Mouse (Mus musculus): Measurements from ENCODE around the gene Gm38392. TPM values are rescaled to one million over a fixed set of nuclear protein-coding genes. Genes with fewer than 3 reads are reported as not detected.
"Not testable (repeated sequence)": the region's sequence is repeated elsewhere in the genome, so short reads cannot be mapped to it uniquely, and the experiment has no call there.

Gm38392 gene
- polyA plus RNA-seq, 1 experiment from 2014 or later = not detected

DNA sequence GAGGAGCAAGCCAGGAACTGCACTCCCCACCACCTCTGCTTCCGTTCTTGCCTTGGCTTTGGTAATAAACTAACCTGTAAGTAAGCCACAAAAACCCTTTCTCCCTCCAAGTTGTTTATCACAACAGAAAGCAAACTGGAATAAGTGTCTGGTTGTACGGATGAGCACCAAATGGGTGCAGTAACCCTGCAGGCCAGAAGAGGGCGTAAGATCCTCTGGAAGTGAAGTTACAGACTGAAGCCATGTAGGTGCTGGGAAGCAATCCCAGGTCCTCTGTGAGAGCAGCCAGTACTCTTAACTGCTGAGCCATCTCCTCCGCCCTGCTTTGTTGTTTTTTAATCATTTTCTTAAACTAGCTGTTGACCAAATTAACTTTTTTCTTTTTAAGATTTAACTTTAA lies 13.0 kb downstream of the Gm38392 start:
- WGBS = 96% methylated on average over 4 of the region's 4 CpGs

DNA sequence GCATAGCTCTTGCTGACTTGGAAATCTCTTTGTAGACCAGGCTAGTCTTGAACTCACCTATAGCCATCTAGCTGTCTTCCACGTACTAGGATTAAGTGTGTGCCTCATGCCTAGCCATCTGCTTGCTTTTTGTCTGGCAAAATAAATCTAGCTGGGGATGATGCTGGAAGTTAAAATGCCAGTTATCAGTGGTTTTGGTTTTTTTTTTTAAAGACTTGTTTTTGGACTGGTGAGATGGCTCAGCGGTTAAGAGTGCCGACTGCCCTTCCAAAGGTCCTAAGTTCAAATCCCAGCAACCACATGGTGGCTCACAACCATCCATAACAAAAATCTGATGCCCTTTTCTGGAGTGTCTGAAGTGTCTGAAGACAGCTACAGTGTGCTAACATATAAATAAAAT lies 15.2 kb downstream of the Gm38392 start:
- Histone ChIP-seq H3K4me3 (no peak overlapping the region), H3K9ac (no peak overlapping the region), H3K36me3 (no peaks in the 10 kb centered on the region), H3K27me3 (no peaks in the 10 kb centered on the region), H3K9me3 (no peaks in the 10 kb centered on the region), H3K27ac (replicated peaks) (no peak overlapping the region), H3K4me2 (no peak overlapping the region), H3K4me1 (replicated peaks) (no peaks in the 10 kb centered on the region)
- ATAC-seq (ENCODE audit: low FRiP score, low read depth) = no peak
- WGBS = 95% methylated on average over 3 of the region's 3 CpGs

More for the DNA sequence above, 13.0 kb downstream of the Gm38392 start:
- Histone ChIP-seq H3K4me2 (no peak overlapping the region), H3K4me3 (no peak overlapping the region), H3K27me3 (no peaks in the 10 kb centered on the region), H3K9ac (no peak overlapping the region), H3K4me1 (replicated peaks) (no peaks in the 10 kb centered on the region), H3K9me3 (no peaks in the 10 kb centered on the region), H3K36me3 (no peaks in the 10 kb centered on the region), H3K27ac (replicated peaks) (no peak overlapping the region)
- ATAC-seq (ENCODE audit: low FRiP score, low read depth) = no peak

GRCm38 (mm10) chr3:88271298-88271697 lies 15.7 kb downstream of the Gm38392 start:
- H3K4me2 ChIP-seq; ATAC-seq (ENCODE audit: low FRiP score, low read depth); H3K4me3 ChIP-seq; H3K4me1 ChIP-seq (replicated peaks); H3K9ac ChIP-seq; H3K27ac ChIP-seq (replicated peaks); H3K36me3 ChIP-seq; H3K9me3 ChIP-seq; H3K27me3 ChIP-seq: not testable (repeated sequence)
- 93% methylated on average over 2 of the region's 2 CpGs for WGBS

GRCm38 (mm10) chr3:88268991-88269390 lies 18.0 kb downstream of the Gm38392 start:
- no peak for ATAC-seq (ENCODE audit: low FRiP score, low read depth)
- H3K9ac ChIP-seq = no peak overlapping the region
- H3K36me3 ChIP-seq = no peaks in the 10 kb centered on the region
- H3K27ac ChIP-seq (replicated peaks) = no peak overlapping the region
- 88% methylated on average over 5 of the region's 5 CpGs for WGBS
- no peaks in the 10 kb centered on the region for H3K27me3 ChIP-seq
- H3K9me3 ChIP-seq = no peaks in the 10 kb centered on the region
- H3K4me2 ChIP-seq = no peak overlapping the region
- no peaks in the 10 kb centered on the region for H3K4me1 ChIP-seq (replicated peaks)
- H3K4me3 ChIP-seq = no peak overlapping the region

- H3K27ac ChIP-seq (replicated peaks); H3K4me3 ChIP-seq; H3K27me3 ChIP-seq; H3K36me3 ChIP-seq; ATAC-seq (ENCODE audit: low FRiP score, low read depth); H3K4me2 ChIP-seq; H3K9me3 ChIP-seq; H3K4me1 ChIP-seq (replicated peaks); H3K9ac ChIP-seq: not testable (repeated sequence)
- 83% methylated on average over 6 of the region's 6 CpGs for WGBS
Observed at GRCm38 (mm10) chr3:88268014-88268413, 19.0 kb downstream of the Gm38392 start.

- no peaks in the 10 kb centered on the region for H3K4me1 ChIP-seq (replicated peaks)
- no peak overlapping the region for H3K4me3 ChIP-seq
- H3K9ac ChIP-seq = no peak overlapping the region
- WGBS = 79% methylated on average over 3 of the region's 3 CpGs
- H3K4me2 ChIP-seq = no peak overlapping the region
- no peaks in the 10 kb centered on the region for H3K36me3 ChIP-seq
- no peaks in the 10 kb centered on the region for H3K27me3 ChIP-seq
- no peaks in the 10 kb centered on the region for H3K9me3 ChIP-seq
- H3K27ac ChIP-seq (replicated peaks) = no peak overlapping the region
- ATAC-seq (ENCODE audit: low FRiP score, low read depth) = no peak
Observed at GRCm38 (mm10) chr3:88262346-88262745, 24.7 kb downstream of the Gm38392 start.

- no peak for ATAC-seq (ENCODE audit: low FRiP score, low read depth)
- Histone ChIP-seq H3K9ac (no peak overlapping the region), H3K4me2 (no peak overlapping the region), H3K36me3 (no peaks in the 10 kb centered on the region), H3K4me1 (replicated peaks) (peaks cover 6% of the 10 kb centered on the region), H3K27ac (replicated peaks) (no peak overlapping the region), H3K9me3 (no peaks in the 10 kb centered on the region), H3K27me3 (peaks cover 25% of the 10 kb centered on the region), H3K4me3 (no peak overlapping the region)
- 73% methylated on average over 7 of the region's 7 CpGs for WGBS
Observed at GRCm38 (mm10) chr3:88256382-88256781, 30.6 kb downstream of the Gm38392 start.

GRCm38 (mm10) chr3:88255950-88256349 lies 31.1 kb downstream of the Gm38392 start:
- Histone ChIP-seq H3K4me2 (no peak overlapping the region), H3K9me3 (no peaks in the 10 kb centered on the region), H3K4me3 (no peak overlapping the region), H3K27me3 (peaks cover 25% of the 10 kb centered on the region), H3K9ac (no peak overlapping the region), H3K27ac (replicated peaks) (no peak overlapping the region), H3K36me3 (no peaks in the 10 kb centered on the region), H3K4me1 (replicated peaks) (peaks cover 6% of the 10 kb centered on the region)
- ATAC-seq (ENCODE audit: low FRiP score, low read depth) = no peak
- WGBS = 80% methylated on average over 6 of the region's 6 CpGs

GRCm38 (mm10) chr3:88254268-88254926 lies 32.6 kb downstream of the Gm38392 start, which contains the start of gene Rhbg:
Rhbg (minus strand) TSS chr3:88254709.
- Histone ChIP-seq H3K9me3 (no peaks in the 10 kb centered on the region), H3K9ac (peak within 1 kb of the TSS; percentile 28), H3K27ac (replicated peaks) (no peak within 1 kb of the TSS), H3K36me3 (no peaks in the 10 kb centered on the region), H3K4me2 (peak within 1 kb of the TSS; percentile 66), H3K27me3 (peaks cover 25% of the 10 kb centered on the region), H3K4me1 (replicated peaks) (peaks cover 6% of the 10 kb centered on the region), H3K4me3 (peak within 1 kb of the TSS; percentile 30)
- peak; percentile 19; the same call in 1 of the 2 replicates for ATAC-seq (ENCODE audit: low FRiP score, low read depth)
- 2% methylated on average over 34 of the region's 34 CpGs for WGBS

GRCm38 (mm10) chr3:88252739-88253138 lies 34.3 kb downstream of the Gm38392 start:
- 62% methylated on average over 6 of the region's 6 CpGs for WGBS
- H3K4me3 ChIP-seq = no peak overlapping the region
- no peak overlapping the region for H3K4me2 ChIP-seq
- peaks cover 6% of the 10 kb centered on the region for H3K4me1 ChIP-seq (replicated peaks)
- ATAC-seq (ENCODE audit: low FRiP score, low read depth) = no peak
- H3K36me3 ChIP-seq = no peaks in the 10 kb centered on the region
- H3K9ac ChIP-seq = no peak overlapping the region
- no peak overlapping the region for H3K27ac ChIP-seq (replicated peaks)
- H3K27me3 ChIP-seq = peaks cover 25% of the 10 kb centered on the region
- no peaks in the 10 kb centered on the region for H3K9me3 ChIP-seq

DNA sequence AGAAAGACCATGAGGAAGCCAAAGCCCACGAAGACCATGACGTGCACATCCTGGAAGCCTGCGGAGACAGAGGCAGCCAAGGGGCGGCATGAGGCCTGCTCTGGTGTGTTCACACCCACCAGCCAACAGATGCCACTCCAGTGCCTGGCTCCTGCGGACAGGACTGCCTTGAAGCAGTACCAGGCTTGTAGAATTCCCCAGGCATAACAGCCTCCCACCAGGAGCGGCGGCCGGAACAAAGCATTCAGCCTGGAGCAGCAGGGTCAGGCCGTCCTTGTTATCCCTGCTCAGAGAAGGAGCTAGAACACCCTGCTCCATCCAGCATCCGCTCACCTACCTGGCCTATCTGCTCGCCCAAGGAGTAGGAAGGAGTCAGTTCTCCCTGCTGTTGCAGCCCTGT lies 38.6 kb downstream of the Gm38392 start:
- 58% methylated on average over 11 of the region's 11 CpGs for WGBS
- H3K4me2 ChIP-seq = no peak overlapping the region
- H3K4me1 ChIP-seq (replicated peaks) = peaks cover 6% of the 10 kb centered on the region
- H3K27me3 ChIP-seq = peaks cover 4% of the 10 kb centered on the region
- no peak overlapping the region for H3K27ac ChIP-seq (replicated peaks)
- H3K4me3 ChIP-seq = no peak overlapping the region
- no peaks in the 10 kb centered on the region for H3K36me3 ChIP-seq
- no peaks in the 10 kb centered on the region for H3K9me3 ChIP-seq
- no peak overlapping the region for H3K9ac ChIP-seq
- ATAC-seq (ENCODE audit: low FRiP score, low read depth) = no peak

- no peak for ATAC-seq (ENCODE audit: low FRiP score, low read depth)
- WGBS = 65% methylated on average over 9 of the region's 9 CpGs
- Histone ChIP-seq H3K9ac (no peak overlapping the region), H3K36me3 (no peaks in the 10 kb centered on the region), H3K4me3 (no peak overlapping the region), H3K9me3 (no peaks in the 10 kb centered on the region), H3K27ac (replicated peaks) (no peak overlapping the region), H3K4me1 (replicated peaks) (peaks cover 13% of the 10 kb centered on the region), H3K27me3 (no peaks in the 10 kb centered on the region), H3K4me2 (no peak overlapping the region)
Observed at GRCm38 (mm10) chr3:88247666-88248065, 39.3 kb downstream of the Gm38392 start.

DNA sequence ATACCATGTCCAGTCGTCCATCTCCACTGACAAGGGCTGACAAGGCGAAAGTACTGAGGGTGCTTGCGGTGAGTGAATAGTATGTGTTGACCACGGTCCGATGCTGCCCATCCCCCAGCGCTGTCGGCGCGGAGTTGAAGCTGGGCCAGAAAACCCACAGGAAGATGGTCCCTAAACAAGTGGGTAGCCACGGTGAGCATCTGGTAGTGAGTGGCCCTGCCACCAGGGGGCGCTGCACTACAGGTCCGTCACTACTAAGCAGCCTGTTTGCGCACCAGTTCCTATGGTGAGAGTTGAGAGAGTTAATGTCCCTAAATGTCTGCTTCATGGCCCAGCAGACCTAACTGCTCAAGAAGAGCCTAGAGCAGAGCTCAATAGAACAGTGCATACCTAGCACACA lies 41.2 kb downstream of the Gm38392 start:
- 18% methylated on average over 13 of the region's 13 CpGs for WGBS
- Histone ChIP-seq H3K4me3 (no peak overlapping the region), H3K36me3 (no peaks in the 10 kb centered on the region), H3K4me2 (no peak overlapping the region), H3K27me3 (no peaks in the 10 kb centered on the region), H3K9ac (no peak overlapping the region), H3K27ac (replicated peaks) (no peak overlapping the region), H3K4me1 (replicated peaks) (peaks cover 30% of the 10 kb centered on the region), H3K9me3 (no peaks in the 10 kb centered on the region)
- no peak for ATAC-seq (ENCODE audit: low FRiP score, low read depth)

Data from hindbrain, embryonic 15.5 days (tissue).